Mouse (Mus musculus): Measurements from ENCODE around the gene Cacnb4.

- TF ChIP-seq CTCF (IDR thresholded peaks at IDR 0.05; ENCODE audit: extremely low read depth, insufficient read depth, insufficient read length, insufficient replicate concordance) (no peak), POLR2A (IDR thresholded peaks at IDR 0.05; ENCODE audit: low read depth, low read length) (no peak)
Measured at GRCm38 (mm10) chr2:52394529-52394928, 282.1 kb downstream of the Cacnb4 start.
